Mouse (Mus musculus) liver, embryonic 14.5 days (tissue): ENCODE results near the gene Fign.

ENCODE experiments used
- CTCF ChIP-seq: IDR thresholded peaks from 2 replicates; pipeline ENCODE4 v1.5.1; 2016; ENCODE audit warnings: antibody characterized with exemption, low read depth, control low read depth
- EP300 ChIP-seq: IDR thresholded peaks from 2 replicates; pipeline ENCODE4 v1.6.1; 2016; ENCODE audit warnings: antibody characterized with exemption, low read depth

DNA sequence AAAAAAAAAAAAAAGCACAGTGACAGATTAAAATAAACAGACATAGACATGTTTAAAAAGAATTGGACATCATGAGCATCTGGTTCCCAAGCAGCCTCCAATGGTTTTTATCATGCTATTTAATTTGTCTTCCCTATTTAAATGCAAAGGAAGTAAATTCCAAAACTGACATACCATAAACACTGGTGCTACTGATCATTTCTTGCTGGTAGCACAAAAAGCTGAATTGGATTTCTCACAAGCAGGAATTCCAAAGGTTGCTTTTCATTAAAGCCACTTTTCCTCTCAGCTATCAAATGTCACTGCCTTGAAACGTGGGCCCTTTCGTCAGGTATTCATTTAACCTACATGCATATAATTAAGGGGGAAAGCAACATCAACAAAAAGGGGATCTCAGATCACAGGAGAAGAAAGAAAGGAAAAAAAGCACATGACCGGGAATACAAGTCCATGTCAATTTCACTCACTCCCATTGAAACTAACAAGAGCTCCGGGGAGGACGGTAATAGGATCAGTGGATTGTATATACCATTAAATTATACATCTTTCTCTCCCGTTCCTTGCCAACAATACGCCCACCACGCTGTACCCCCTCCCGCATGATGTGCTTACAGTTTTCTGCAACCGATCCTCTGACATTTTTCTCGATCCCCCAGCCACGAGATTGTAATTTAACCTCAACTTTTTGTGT, 972 bp downstream of the Fign start:
- TF ChIP-seq EP300 (no peak), CTCF (no peak)
